Mouse (Mus musculus): Measurements from ENCODE around the gene Zfp609.
A peak's percentile ranks its signal among the peaks of the same experiment; 100 is the strongest.
"Not testable (repeated sequence)": the region's sequence is repeated elsewhere in the genome, so short reads cannot be mapped to it uniquely, and the experiment has no call there.

Zfp609 gene

DNA sequence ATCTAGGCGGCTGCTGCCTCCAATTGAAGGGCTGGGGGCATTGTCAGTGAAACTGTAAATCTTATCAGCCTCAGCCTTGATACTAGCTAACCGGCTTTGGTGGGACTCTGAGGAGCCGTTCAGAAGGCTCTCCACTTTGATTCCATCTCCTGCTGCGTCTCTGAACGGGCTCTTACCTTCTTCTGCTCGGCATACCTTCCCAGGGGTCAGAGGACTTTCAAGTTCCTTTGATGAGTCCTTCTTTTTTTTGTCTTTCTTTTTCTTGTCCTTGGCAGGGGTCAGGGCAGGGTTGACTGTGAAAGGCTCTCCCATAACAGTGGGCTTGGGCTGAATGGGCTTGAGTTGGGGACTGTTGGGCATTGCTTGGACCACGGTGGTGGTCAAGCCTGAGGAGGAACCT, 124.1 kb downstream of the Zfp609 start:
- DNase-seq, result no peak

GRCm38 (mm10) chr9:65702286-65702685, 125.1 kb downstream of the Zfp609 start:
- DNase-seq, result no peak

- DNase-seq, result no peak
Measured at GRCm38 (mm10) chr9:65700504-65700903, 126.9 kb downstream of the Zfp609 start.

GRCm38 (mm10) chr9:65697992-65698391, 129.4 kb downstream of the Zfp609 start:
- no peak for DNase-seq

DNA sequence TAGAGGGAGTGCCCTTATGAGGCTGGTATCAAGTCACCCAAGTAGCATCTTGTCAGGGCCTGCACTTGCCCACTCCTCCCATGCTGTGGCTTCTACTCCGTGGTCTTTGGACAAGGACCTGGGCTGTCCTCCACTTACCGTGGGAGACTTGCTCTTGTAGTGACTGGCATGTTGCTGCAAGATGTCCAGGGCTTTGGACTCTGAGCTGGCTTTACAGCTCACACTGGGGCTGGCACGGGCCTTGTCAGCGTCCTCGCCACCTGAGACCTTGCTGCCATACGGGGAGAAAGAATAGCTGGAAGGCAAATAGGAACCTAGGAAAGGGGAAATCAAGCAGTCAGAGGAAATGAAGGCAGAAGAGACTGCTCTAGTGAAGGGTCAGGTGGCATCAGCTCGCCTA, 130.0 kb downstream of the Zfp609 start:
- no peak for DNase-seq

DNA sequence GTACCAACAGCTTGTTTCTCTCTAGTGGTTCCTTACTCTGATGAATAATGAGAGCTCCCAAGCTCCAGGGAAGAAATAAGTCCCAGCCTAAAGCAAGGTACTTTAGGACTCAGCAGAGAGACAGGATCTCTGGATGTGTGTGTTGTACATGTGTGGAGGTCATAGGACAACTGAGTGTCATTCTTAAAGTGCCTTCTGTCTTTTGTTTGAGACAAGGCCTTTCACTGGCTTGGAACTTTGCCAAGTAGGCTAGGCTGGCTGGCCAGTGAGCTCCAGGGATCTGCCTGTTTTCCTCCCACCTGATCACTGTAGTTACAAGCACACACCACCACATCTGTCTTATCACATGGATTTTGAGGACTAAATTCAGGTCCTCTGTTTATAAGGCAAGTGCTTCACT, 131.0 kb downstream of the Zfp609 start:
- DNase-seq, result no peak

DNA sequence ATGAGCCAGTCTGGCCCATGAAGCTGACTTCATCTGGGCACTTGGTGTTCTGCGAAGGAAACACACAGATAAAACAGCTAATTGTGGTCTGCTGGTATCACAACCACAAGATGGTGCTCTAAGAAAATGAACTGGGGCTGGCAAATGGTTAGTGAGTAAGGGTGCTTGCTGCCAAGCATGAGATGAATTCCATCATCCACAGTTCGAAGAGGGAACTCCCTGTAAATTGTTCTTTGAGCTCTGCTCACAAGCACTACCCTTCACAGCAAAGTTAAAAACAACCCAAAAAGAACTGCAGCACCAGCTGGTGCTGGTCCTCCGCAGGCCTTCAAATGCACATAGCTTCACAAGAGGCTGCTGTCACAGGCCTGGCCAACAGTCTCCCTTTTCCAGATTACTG, 131.7 kb downstream of the Zfp609 start:
- peak; percentile 57 for DNase-seq

DNA sequence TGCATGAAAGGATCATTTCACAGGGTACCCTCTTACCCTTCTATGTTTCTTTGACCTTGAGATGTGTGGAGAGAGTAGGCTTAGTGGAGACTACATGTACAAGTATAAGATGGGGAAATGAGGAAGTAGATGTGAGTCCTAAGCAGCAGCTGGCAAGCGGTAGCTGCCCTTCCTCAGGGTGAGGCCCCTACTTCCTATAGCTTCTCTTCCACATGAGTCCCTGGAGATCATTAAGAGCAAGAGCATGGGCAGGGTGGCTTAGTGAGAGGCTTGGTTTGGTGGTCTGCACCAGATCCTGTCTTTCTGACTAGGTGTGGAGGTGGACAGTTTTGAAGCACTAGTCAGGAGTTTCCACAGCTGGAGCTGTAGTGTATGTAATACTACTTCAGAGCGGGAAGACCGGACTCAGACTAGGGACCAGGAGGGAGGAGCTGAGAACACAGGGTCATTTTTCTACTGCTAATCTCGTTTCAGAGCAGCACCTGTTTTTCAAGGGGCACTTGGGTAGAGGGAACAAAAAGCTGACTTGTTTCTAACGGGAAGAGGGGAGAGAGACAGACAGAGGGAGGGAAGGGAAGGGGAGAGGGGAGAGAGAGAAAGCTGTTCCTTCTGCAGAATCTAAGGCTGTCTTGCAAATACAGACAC, 134.3 kb downstream of the Zfp609 start:
- DNase-seq, result no peak

DNA sequence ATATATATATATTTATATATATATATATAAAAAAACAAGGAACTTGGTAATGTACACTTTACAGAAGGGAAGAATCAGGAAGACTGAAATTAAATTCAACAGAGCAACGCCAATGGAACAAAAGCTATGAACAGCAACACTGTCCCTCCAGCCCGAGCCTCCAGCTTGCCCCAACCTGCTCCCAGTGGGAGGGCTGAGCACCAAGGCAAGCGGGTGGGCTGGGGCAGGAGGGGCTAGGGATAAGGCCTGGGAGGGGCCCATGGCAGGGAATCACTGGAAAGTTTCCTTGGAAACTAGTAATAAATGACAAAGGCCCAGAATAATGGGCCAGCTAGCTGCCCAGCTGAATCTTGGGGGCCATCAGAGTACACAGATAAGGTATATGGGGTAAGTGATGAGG, 134.9 kb downstream of the Zfp609 start:
- no peak for DNase-seq

DNA sequence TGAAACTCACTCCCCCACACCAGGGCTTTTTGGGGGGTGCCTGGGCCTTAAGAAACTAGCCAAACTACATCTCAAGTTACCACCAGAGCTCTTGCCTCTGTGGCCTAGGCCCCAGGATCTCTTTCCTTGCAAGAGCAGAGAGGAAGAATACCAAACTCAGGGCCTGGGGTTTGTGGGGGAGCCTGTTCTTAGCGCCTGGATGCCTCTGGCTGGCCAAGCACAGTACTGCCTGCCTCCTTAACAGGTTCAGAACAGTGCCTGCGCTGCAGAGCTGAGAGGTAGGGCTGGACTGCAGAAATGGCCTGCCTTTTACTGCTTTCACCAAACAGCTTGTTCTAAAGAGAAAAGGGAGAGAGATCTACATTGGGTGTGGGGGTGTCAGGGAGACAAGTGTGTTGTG, 137.5 kb downstream of the Zfp609 start:
- DNase-seq, result not testable (repeated sequence)

GRCm38 (mm10) chr9:65684704-65685103, 142.7 kb downstream of the Zfp609 start:
- no peak for DNase-seq

- DNase-seq, result no peak
Measured at GRCm38 (mm10) chr9:65682994-65683393, 144.4 kb downstream of the Zfp609 start.

GRCm38 (mm10) chr9:65682183-65682582, 145.2 kb downstream of the Zfp609 start:
- DNase-seq, result no peak

- DNase-seq, result no peak
Measured at GRCm38 (mm10) chr9:65681634-65681940, 145.8 kb downstream of the Zfp609 start.

- no peak for DNase-seq
Measured at GRCm38 (mm10) chr9:65680938-65681633, 146.3 kb downstream of the Zfp609 start.

GRCm38 (mm10) chr9:65679181-65679761, 148.1 kb downstream of the Zfp609 start:
- DNase-seq, result no peak

DNA sequence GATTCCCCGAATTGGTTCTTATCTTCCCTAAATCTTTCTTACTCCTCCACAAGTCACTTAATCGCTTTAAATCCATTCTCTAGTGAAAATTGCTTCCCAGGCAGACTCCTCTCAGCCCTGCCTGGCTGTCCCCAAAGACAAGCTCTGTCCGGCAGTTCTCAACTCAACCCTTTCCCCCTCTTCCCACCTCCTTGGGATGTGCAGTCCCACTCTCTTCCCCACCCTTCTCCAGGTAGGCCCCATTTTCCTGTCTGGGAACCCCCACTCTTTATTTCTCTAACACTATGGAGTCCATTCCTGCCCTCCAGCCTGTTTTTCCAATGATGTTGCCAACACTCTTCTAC, 150.3 kb downstream of the Zfp609 start:
- DNase-seq, result no peak

GRCm38 (mm10) chr9:65676358-65677118, 150.8 kb downstream of the Zfp609 start:
- peak; percentile 95 for DNase-seq

DNA sequence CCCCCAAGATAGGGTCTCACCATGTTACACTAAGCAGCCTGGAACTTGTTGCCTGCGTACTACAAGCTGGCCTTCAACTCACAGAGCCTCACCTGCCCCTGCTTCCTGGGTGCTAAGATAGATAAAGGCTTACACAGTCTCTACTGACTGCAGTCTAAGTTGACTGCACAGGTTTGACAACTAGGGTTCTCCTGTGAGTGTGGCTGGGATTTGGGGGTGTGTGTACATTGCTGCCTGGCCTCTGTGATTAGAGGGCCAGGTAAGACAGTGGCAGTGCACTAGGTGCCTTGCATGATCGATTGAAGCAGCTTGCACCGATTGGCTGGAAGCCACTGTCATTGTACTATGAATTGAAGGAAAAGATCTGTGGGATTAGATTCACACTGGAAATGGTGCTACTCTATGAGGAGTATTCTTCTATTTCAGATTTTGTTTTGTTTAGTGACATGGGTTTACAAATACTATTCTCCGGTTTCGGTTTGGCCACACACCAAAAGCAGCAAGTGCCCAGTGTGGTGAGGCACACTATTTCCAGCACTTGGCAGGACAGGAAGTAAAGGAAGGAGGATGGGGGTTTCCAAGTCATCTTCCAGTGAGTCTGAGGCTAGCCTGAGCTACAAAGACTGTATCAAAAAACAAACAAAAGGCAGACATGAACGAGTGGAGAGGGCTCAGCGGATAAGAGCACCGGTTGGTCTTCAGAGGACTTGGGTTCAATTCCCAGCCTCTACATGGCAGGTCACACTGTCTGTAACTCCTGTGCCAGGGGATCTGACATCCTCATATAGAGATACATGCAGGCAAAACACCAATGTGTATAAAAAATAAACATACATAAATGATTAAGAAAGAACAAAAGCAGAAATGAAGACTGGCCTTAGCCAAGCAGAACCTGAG, 151.7 kb downstream of the Zfp609 start:
- no peak for DNase-seq

- DNase-seq, result no peak
Measured at GRCm38 (mm10) chr9:65672996-65673395, 154.4 kb downstream of the Zfp609 start.

GRCm38 (mm10) chr9:65671431-65671931, 155.9 kb downstream of the Zfp609 start:
- DNase-seq, result no peak

DNA sequence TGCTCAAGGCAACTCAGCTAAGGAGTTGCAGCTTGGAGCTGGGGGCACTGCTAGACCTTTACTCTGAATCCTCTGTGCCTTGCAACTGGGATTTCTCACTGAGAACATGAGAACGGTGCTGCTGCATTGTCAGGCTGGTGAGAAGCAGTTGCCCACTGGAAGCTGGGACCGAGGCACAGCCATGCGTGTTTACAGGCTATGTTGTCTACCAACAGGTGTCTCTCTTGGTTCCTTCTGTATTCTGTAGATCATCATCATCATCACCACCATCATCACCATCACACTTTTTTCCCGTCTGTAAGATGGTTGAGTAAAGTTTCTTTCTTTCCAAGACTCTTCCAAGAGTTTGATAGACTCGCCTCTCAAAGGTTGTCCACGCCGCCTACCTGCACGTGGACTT, 159.7 kb downstream of the Zfp609 start, which contains the start of gene Oaz2:
Oaz2 (plus strand) TSS at position 301 of the 400 bp plus-strand sequence.
- DNase-seq, result no peak

- DNase-seq, result peak; percentile 29
Measured at GRCm38 (mm10) chr9:65666042-65666441, 161.3 kb downstream of the Zfp609 start.

All from right cerebral cortex, postnatal 25 days (tissue).